In the genomic region with DNA sequence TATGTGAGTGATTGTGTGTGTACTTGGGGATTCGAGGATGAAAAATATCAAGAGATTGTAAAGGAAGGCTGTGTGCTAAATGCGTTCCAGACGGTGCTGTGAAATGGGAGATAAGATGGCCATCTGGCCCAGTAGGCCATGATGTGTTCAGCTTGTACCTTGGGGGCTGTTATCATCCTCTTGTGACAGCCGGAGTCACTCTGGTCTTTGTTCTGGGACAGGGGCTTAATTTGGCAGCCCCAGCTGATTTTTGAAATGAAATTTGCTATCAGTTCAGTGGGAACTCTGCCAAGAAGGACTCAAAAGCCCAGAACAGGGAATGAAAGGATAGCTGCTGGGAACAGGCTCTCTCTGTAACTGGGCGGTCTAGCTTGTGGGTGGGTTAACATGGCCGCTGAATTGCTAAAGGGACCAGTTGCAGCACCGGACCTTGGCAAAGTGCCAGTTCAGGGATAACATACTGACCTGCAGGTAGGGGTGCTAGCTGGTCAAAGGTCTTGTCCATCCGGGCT, we compare ENCODE assay signal across 7 mouse cellular contexts.
DNase-seq lines count a peak whose midpoint lies in the region; ATAC-seq lines count a peak whose summit lies in the region.

No protein-coding gene starts in this region.

- peaks cover 4% of the 10 kb centered on the region; the same call in 1 of the 2 replicates for H3K9me3 ChIP-seq in heart, embryonic 13.5 days
- no peaks in the 10 kb centered on the region for H3K9me3 ChIP-seq in kidney, embryonic 15.5 days (replicated peaks)

- peak overlapping the region; percentile 74 for H3K9ac ChIP-seq in heart, embryonic 13.5 days
- H3K9ac ChIP-seq in kidney, embryonic 15.5 days = no peak overlapping the region

- H3K36me3 ChIP-seq in heart, embryonic 13.5 days = peaks cover 20% of the 10 kb centered on the region
- H3K36me3 ChIP-seq in kidney, embryonic 15.5 days = peaks cover 15% of the 10 kb centered on the region

- DNase-seq in MN1 (ENCODE audit: low spot score) = peak; percentile 91
- no peak for DNase-seq in urinary bladder, postnatal 36 days (ENCODE audit: low spot score in 2 of 2)

- peak; percentile 34 for ATAC-seq in heart, embryonic 13.5 days (ENCODE audit: extremely low read depth, insufficient number of reproducible peaks, low FRiP score, low TSS enrichment)
- no peak for ATAC-seq in kidney, embryonic 15.5 days (replicated peaks; ENCODE audit: low FRiP score)
- peak; percentile 46 for ATAC-seq in megakaryocyte-erythroid progenitor cell, adult 5-6 weeks (replicated peaks; ENCODE audit: low FRiP score, low TSS enrichment, poor library complexity, severe bottlenecking)
- ATAC-seq in megakaryocyte, adult 5-6 weeks (ENCODE audit: poor library complexity, severe bottlenecking) = no peak

- H3K4me2 ChIP-seq in heart, embryonic 13.5 days = peak overlapping the region; percentile 50
- no peak overlapping the region for H3K4me2 ChIP-seq in kidney, embryonic 15.5 days

- WGBS in heart, embryonic 13.5 days = 9% methylated on average over 8 of the region's 8 CpGs
- 64% methylated on average over 8 of the region's 8 CpGs for WGBS in kidney, embryonic 15.5 days

- no peaks in the 10 kb centered on the region for H3K27me3 ChIP-seq in heart, embryonic 13.5 days (replicated peaks)
- H3K27me3 ChIP-seq in kidney, embryonic 15.5 days = no peaks in the 10 kb centered on the region

- peak overlapping the region; percentile 35 for H3K27ac ChIP-seq in brown adipose tissue, adult 24 weeks (replicated peaks; ENCODE audit: low read depth, low read length)
- peak overlapping the region; percentile 100 for H3K27ac ChIP-seq in heart, embryonic 13.5 days (replicated peaks)
- peak overlapping the region; percentile 75 for H3K27ac ChIP-seq in kidney, embryonic 15.5 days

- H3K4me3 ChIP-seq in brown adipose tissue, adult 24 weeks (ENCODE audit: insufficient read depth, low read depth, low read length) = no peak overlapping the region
- H3K4me3 ChIP-seq in heart, embryonic 13.5 days = peak overlapping the region; percentile 22; the same call in 1 of the 2 replicates
- no peak overlapping the region for H3K4me3 ChIP-seq in kidney, embryonic 15.5 days (replicated peaks)

- H3K4me1 ChIP-seq in brown adipose tissue, adult 24 weeks (ENCODE audit: control insufficient read depth, insufficient read depth, insufficient read length, low read length) = peaks cover 27% of the 10 kb centered on the region
- peaks cover 79% of the 10 kb centered on the region for H3K4me1 ChIP-seq in heart, embryonic 13.5 days
- H3K4me1 ChIP-seq in kidney, embryonic 15.5 days = peaks cover 39% of the 10 kb centered on the region

Comparison
In these comparisons a context has a peak if more than half of its experiments do, and no peak if none do; other contexts are left out.
1. H3K27ac ChIP-seq: peak in every context shown above with its lines; median percentile 100 in heart, embryonic 13.5 days; 75 in kidney, embryonic 15.5 days; 35 in brown adipose tissue, adult 24 weeks.
2. ATAC-seq: peak in heart, embryonic 13.5 days (single experiment) and megakaryocyte-erythroid progenitor cell, adult 5-6 weeks (single experiment); none in kidney, embryonic 15.5 days (single experiment) and megakaryocyte, adult 5-6 weeks (single experiment).